Mouse (Mus musculus) bone marrow, adult 2 months (tissue): ENCODE measurements at regions not wholly inside any gene's neighbourhood (a gene's known extent, or its start where the extent isn't known, plus 50 kb on each side); places are given as distances from the start of the nearest gene placed in this dataset.

Experiments
- CTCF ChIP-seq: fragments of 200-500 bp; IDR thresholded peaks from 2 replicates; pipeline ENCODE4 v1.5.1; 2011; ENCODE audit warnings: low read length, control low read depth; ENCODE audit not compliant: control insufficient read depth, insufficient read depth
- POLR2A ChIP-seq: fragments of 200-500 bp; IDR thresholded peaks from 2 replicates; pipeline ENCODE4 v1.6.1; 2011; ENCODE audit warnings: low read depth, mild to moderate bottlenecking, control low read depth, low read length, borderline replicate concordance; ENCODE audit not compliant: control insufficient read depth

- TF ChIP-seq CTCF (no peak), POLR2A (no peak)
These were observed 284.6 kb downstream of the Gm49356 start for GRCm38 (mm10) chr15:59173452-59174245.
